Mouse (Mus musculus) heart, postnatal 0 days (tissue): ENCODE data around the gene Alpl. TPM values are rescaled to one million over a fixed set of nuclear protein-coding genes. Genes with fewer than 3 reads are reported as not detected.

Experiments
- ATAC-seq: fragments of 200-750 bp; cut with Nextera tagmentation; 2 replicates; pipeline ENCODE4 v1.8.0; 2017; ENCODE audit warnings: low read depth, moderate number of reproducible peaks, moderate library complexity; ENCODE audit not compliant: insufficient read depth
- DNase-seq: peaks from one replicate; pipeline ENCODE4 v3.0.0-alpha.2; 2016; ENCODE audit warnings: low spot score
- H3K27ac ChIP-seq: fragments of 300-500 bp; sonication (generic); 2 replicates; pipeline ENCODE4 v1.5.1; 2014; ENCODE audit warnings: low read depth, mild to moderate bottlenecking
- H3K27me3 ChIP-seq: fragments of 300-500 bp; sonication (generic); 2 replicates; pipeline ENCODE4 v1.6.1; 2014; ENCODE audit warnings: low read length, mixed read lengths; ENCODE audit not compliant: control insufficient read depth, insufficient read depth
- H3K36me3 ChIP-seq: fragments of 300-500 bp; sonication (generic); replicated peaks from 2 replicates; pipeline ENCODE4 v1.6.1; 2014; ENCODE audit warnings: low read length, mixed read lengths; ENCODE audit not compliant: control insufficient read depth, insufficient read depth
- H3K4me1 ChIP-seq: fragments of 300-500 bp; sonication (generic); 2 replicates; pipeline ENCODE4 v1.6.1; 2014; ENCODE audit warnings: antibody characterized with exemption; ENCODE audit not compliant: control insufficient read depth, insufficient read depth
- H3K4me2 ChIP-seq: fragments of 300-500 bp; sonication (generic); 2 replicates; pipeline ENCODE4 v1.6.1; 2014; ENCODE audit warnings: low read depth, mild to moderate bottlenecking, low read length, moderate library complexity
- H3K4me3 ChIP-seq: fragments of 300-500 bp; sonication (generic); 2 replicates; pipeline ENCODE4 v1.5.1; 2014; ENCODE audit warnings: low read depth, low read length
- H3K9ac ChIP-seq: fragments of 300-500 bp; sonication (generic); replicated peaks from 2 replicates; pipeline ENCODE4 v1.6.1; 2014; ENCODE audit warnings: low read depth, low read length, mixed read lengths
- H3K9me3 ChIP-seq: fragments of 300-500 bp; sonication (generic); replicated peaks from 2 replicates; pipeline ENCODE4 v1.6.1; 2016; ENCODE audit warnings: low read length; ENCODE audit not compliant: control insufficient read depth
- CTCF ChIP-seq: IDR thresholded peaks from 2 replicates; pipeline ENCODE4 v1.5.1; 2016; ENCODE audit warnings: antibody characterized with exemption, control low read depth, low read depth
- EP300 ChIP-seq: IDR thresholded peaks from 2 replicates; pipeline ENCODE4 v1.6.1; 2016; ENCODE audit warnings: antibody characterized with exemption, low read depth
- WGBS: fragments of 180-500 bp; shearing (Covaris S2); extraction: QIAGEN DNeasy Blood & Tissue Kit; methylation state at CpG from one replicate; pipeline ENCODE4 v1.1.7; 2014; 5-methylcytosine and 5-hydroxymethylcytosine counted together
- polyA plus RNA-seq: library from polyadenylated mRNA; unstranded; fragments of >200 nt; fragmentation: Nextera tagmentation; extraction: Ambion mirVana; gene quantifications from 2 replicates; pipeline ENCODE4 v1.2.1, GENCODE M21; 2015
- total RNA-seq: library from RNA; depleted of rRNA; stranded (reverse); fragments of >200 nt; gene quantifications from 2 replicates; pipeline ENCODE4 v1.2.3, GENCODE M21; 2014; ENCODE audit warnings: low replicate concordance; rRNA removed

Gene Alpl
- total and polyA plus RNA-seq, 2 experiments from 2014 or later, result 2.3 to 2.4 TPM

GRCm38 (mm10) chr4:137695300-137695699, 100.9 kb downstream of the Alpl start:
- no peak for ATAC-seq
- Histone ChIP-seq H3K36me3 (no peaks in the 10 kb centered on the region), H3K27ac (no peak overlapping the region), H3K4me2 (no peak overlapping the region), H3K9ac (no peak overlapping the region), H3K9me3 (no peaks in the 10 kb centered on the region), H3K4me1 (no peaks in the 10 kb centered on the region; the same call in 1 of the 2 replicates), H3K27me3 (0 out of 2 replicates have a peak, but pooled peaks cover 4% of the 10 kb centered on the region), H3K4me3 (no peak overlapping the region)
- 85% methylated on average over 8 of the region's 8 CpGs for WGBS
- TF ChIP-seq EP300 (no peak), CTCF (no peak)
- no peak for DNase-seq

- Histone ChIP-seq H3K9me3 (no peaks in the 10 kb centered on the region), H3K4me1 (no peaks in the 10 kb centered on the region; the same call in 1 of the 2 replicates), H3K27me3 (peaks cover 6% of the 10 kb centered on the region; the same call in 1 of the 2 replicates), H3K4me2 (no peak overlapping the region), H3K4me3 (no peak overlapping the region), H3K27ac (no peak overlapping the region), H3K9ac (no peak overlapping the region), H3K36me3 (no peaks in the 10 kb centered on the region)
- DNase-seq (no peak), ATAC-seq (no peak)
- WGBS, result 74% methylated on average over 10 of the region's 10 CpGs
- no peak for TF ChIP-seq CTCF
Measured at GRCm38 (mm10) chr4:137692107-137692902, 103.9 kb downstream of the Alpl start.

Other genes starting within 250 kb of the Alpl start
- not detected in 2 replicates for gene Ldlrad2, start 221.8 kb downstream of the Alpl start, total RNA-seq
- 0.63 TPM in 1 of 2 replicates, not detected in the other for gene Ldlrad2, start 221.8 kb downstream of the Alpl start, polyA plus RNA-seq
- gene Usp48, start 202.6 kb downstream of the Alpl start, total RNA-seq, result 36.7 and 42.9 TPM in 2 replicates
- 16.3 and 16.4 TPM in 2 replicates for gene Usp48, start 202.6 kb downstream of the Alpl start, polyA plus RNA-seq
- 16.9 and 17.7 TPM in 2 replicates for gene Rap1gap, start 131.7 kb downstream of the Alpl start, total RNA-seq
- 9.6 and 10.4 TPM in 2 replicates for gene Rap1gap, start 131.7 kb downstream of the Alpl start, polyA plus RNA-seq
- 140 and 238 TPM in 2 replicates for gene Ece1, start 65.9 kb upstream of the Alpl start, total RNA-seq
- 35.4 and 35.7 TPM in 2 replicates for gene Ece1, start 65.9 kb upstream of the Alpl start, polyA plus RNA-seq
- gene Eif4g3, start 196.6 kb upstream of the Alpl start, total RNA-seq, result 10.7 and 15.9 TPM in 2 replicates
- gene Eif4g3, start 196.6 kb upstream of the Alpl start, polyA plus RNA-seq, result 9.8 and 11.1 TPM in 2 replicates